ENCODE assay signal across 8 mouse cellular contexts in the genomic region with DNA sequence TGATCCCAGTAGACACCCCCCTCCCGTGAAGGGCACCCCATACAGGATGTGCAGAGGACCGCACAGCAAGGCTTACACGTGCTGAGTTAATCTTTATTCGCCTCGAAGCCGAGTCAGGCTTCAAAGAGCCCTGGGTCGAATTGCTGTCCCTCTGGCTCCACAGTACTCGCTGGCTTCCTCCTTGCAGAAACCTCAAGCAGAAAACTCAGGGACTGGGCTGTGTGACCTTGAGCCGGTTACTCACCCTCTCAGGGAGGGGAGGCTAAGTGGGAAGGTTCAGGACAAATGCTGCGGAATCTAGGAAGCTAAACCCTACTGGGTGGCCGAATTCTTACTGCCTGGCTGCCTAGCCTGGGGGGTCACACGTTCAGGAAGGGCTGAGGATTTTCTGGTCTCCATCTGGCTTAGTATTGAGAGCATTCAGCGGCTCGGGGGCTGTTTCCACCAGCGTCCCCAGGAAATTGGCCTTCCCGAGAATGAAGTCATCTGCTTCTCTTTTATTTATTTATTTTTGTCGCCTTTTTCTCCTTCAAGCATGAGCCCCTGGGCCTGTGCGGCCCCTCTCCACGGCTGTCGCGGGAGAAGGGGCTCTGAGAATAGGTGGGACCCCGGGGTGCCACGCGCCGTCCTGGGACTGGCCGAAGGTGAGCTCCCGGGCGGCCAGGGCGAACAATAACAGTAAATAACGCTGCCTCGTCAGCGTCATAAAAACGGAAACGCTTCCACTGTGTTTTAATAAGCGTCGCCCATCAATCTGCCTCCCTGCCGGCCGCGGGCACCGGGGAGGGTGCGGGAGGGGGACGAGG.
DNase-seq lines count a peak whose midpoint lies in the region; ATAC-seq and TF ChIP-seq lines count a peak whose summit lies in the region.

No protein-coding gene starts in this region.

- no peaks in the 10 kb centered on the region; the same call in 1 of the 2 replicates for H3K9me3 ChIP-seq in erythroblast, embryonic 14.5 days (ENCODE audit: control insufficient read depth, low read length)
- H3K9me3 ChIP-seq in E14TG2a.4 (ENCODE audit: low read length), result peaks cover 10% of the 10 kb centered on the region; the same call in 1 of the 2 replicates
- H3K9me3 ChIP-seq in heart, embryonic 10.5 days, result no peaks in the 10 kb centered on the region
- no peaks in the 10 kb centered on the region for H3K9me3 ChIP-seq in kidney, embryonic 14.5 days (ENCODE audit: control insufficient read depth, low read length)
- H3K9me3 ChIP-seq in stomach, embryonic 15.5 days, result no peaks in the 10 kb centered on the region

- peak overlapping the region; percentile 70 for H3K4me3 ChIP-seq in erythroblast, embryonic 14.5 days (replicated peaks)
- H3K4me3 ChIP-seq in E14TG2a.4 (replicated peaks; ENCODE audit: low read length), result peak overlapping the region; percentile 80
- H3K4me3 ChIP-seq in heart, embryonic 10.5 days, result peak overlapping the region; percentile 64
- peak overlapping the region; percentile 37 for H3K4me3 ChIP-seq in kidney, embryonic 14.5 days (ENCODE audit: low read length)
- H3K4me3 ChIP-seq in stomach, embryonic 15.5 days (replicated peaks), result peak overlapping the region; percentile 47

- H3K27me3 ChIP-seq in erythroblast, embryonic 14.5 days (ENCODE audit: control insufficient read depth), result peaks cover 25% of the 10 kb centered on the region
- peaks cover 69% of the 10 kb centered on the region for H3K27me3 ChIP-seq in E14TG2a.4 (ENCODE audit: insufficient read depth, low read length)
- H3K27me3 ChIP-seq in heart, embryonic 10.5 days (ENCODE audit: insufficient read depth, poor library complexity, severe bottlenecking), result no peaks in the 10 kb centered on the region
- no peaks in the 10 kb centered on the region for H3K27me3 ChIP-seq in kidney, embryonic 14.5 days (ENCODE audit: control insufficient read depth, insufficient read depth, low read length)
- no peaks in the 10 kb centered on the region for H3K27me3 ChIP-seq in stomach, embryonic 15.5 days (replicated peaks)

- 2% methylated on average over 42 of the region's 42 CpGs for WGBS in heart, embryonic 10.5 days
- WGBS in kidney, embryonic 14.5 days, result under 1% methylated on average over 42 of the region's 42 CpGs
- WGBS in stomach, embryonic 15.5 days, result 2% methylated on average over 42 of the region's 42 CpGs

- no peak for TF ChIP-seq CTCF in E14TG2a.4 (conservative IDR thresholded peaks at IDR 0.05; ENCODE audit: low read length)

- H3K27ac ChIP-seq in heart, embryonic 10.5 days, result peak overlapping the region; percentile 98
- peak overlapping the region; percentile 100 for H3K27ac ChIP-seq in kidney, embryonic 14.5 days (ENCODE audit: low read depth, low read length)
- peak overlapping the region; percentile 100 for H3K27ac ChIP-seq in stomach, embryonic 15.5 days

- peak; percentile 9 for DNase-seq in c-Kit-positive CD71-positive TER-119-positive erythroid progenitor cells, embryonic 14.5 days (ENCODE audit: low spot score)
- no peak for DNase-seq in heart, embryonic 10.5 days (ENCODE audit: low spot score)
- peak; percentile 50 for DNase-seq in lung, postnatal 36 days

- H3K9ac ChIP-seq in kidney, embryonic 14.5 days (ENCODE audit: low read depth, low read length), result peak overlapping the region; percentile 71
- H3K9ac ChIP-seq in stomach, embryonic 15.5 days, result peak overlapping the region; percentile 38; the same call in 1 of the 2 replicates

- H3K4me1 ChIP-seq in erythroblast, embryonic 14.5 days (ENCODE audit: control insufficient read depth), result peaks cover 22% of the 10 kb centered on the region
- H3K4me1 ChIP-seq in E14TG2a.4 (replicated peaks; ENCODE audit: low read depth, low read length), result peaks cover 60% of the 10 kb centered on the region
- H3K4me1 ChIP-seq in heart, embryonic 10.5 days, result peaks cover 82% of the 10 kb centered on the region
- peaks cover 54% of the 10 kb centered on the region for H3K4me1 ChIP-seq in kidney, embryonic 14.5 days (ENCODE audit: control insufficient read depth, insufficient read depth, low read length)
- peaks cover 47% of the 10 kb centered on the region for H3K4me1 ChIP-seq in stomach, embryonic 15.5 days

- no peak for ATAC-seq in erythroblast, adult 5-6 weeks (replicated peaks; ENCODE audit: low FRiP score, poor library complexity, severe bottlenecking)
- ATAC-seq in kidney, embryonic 14.5 days (ENCODE audit: low FRiP score, low TSS enrichment), result peak; percentile 53
- ATAC-seq in stomach, embryonic 15.5 days (ENCODE audit: insufficient read depth, low FRiP score, low read depth), result peak; percentile 20; the same call in 1 of the 2 replicates

- H3K4me2 ChIP-seq in kidney, embryonic 14.5 days (replicated peaks; ENCODE audit: low read depth, low read length), result peak overlapping the region; percentile 83
- peak overlapping the region; percentile 85 for H3K4me2 ChIP-seq in stomach, embryonic 15.5 days

- H3K36me3 ChIP-seq in erythroblast, embryonic 14.5 days (ENCODE audit: control insufficient read depth), result no peaks in the 10 kb centered on the region
- H3K36me3 ChIP-seq in E14TG2a.4 (ENCODE audit: insufficient read depth, low read length), result no peaks in the 10 kb centered on the region
- no peaks in the 10 kb centered on the region for H3K36me3 ChIP-seq in heart, embryonic 10.5 days
- no peaks in the 10 kb centered on the region for H3K36me3 ChIP-seq in kidney, embryonic 14.5 days (ENCODE audit: control insufficient read depth, insufficient read depth, low read length)
- no peaks in the 10 kb centered on the region for H3K36me3 ChIP-seq in stomach, embryonic 15.5 days
